Mouse (Mus musculus): ENCODE measurements around the gene Pla2r1. TPM values are rescaled to one million over a fixed set of nuclear protein-coding genes. Genes with fewer than 3 reads are reported as not detected.

Pla2r1 gene
- polyA plus RNA-seq, 2 experiments: 1.0 to 1.1 TPM

- no peak for ATAC-seq (ENCODE audit: low FRiP score, low read depth)
- no peak overlapping the region for H3K4me2 ChIP-seq (replicated peaks; ENCODE audit: low read depth, low read length, severe bottlenecking)
- H3K9me3 ChIP-seq (ENCODE audit: control insufficient read depth, low read length): no peaks in the 10 kb centered on the region
- H3K27ac ChIP-seq (replicated peaks; ENCODE audit: low read depth, low read length): no peak overlapping the region
- DNase-seq (ENCODE audit: low spot score): no peak
- no peak for TF ChIP-seq POLR2A (IDR thresholded peaks at IDR 0.05; ENCODE audit: borderline replicate concordance, extremely low read depth, insufficient read depth, insufficient read length)
- no peak overlapping the region for H3K9ac ChIP-seq (ENCODE audit: low read depth, low read length, severe bottlenecking)
- H3K4me1 ChIP-seq (ENCODE audit: control insufficient read depth, insufficient read depth, low read length): no peaks in the 10 kb centered on the region
- WGBS: 86% methylated on average over 2 of the region's 2 CpGs
- no peak overlapping the region for H3K4me3 ChIP-seq (replicated peaks; ENCODE audit: low read length)
- H3K27me3 ChIP-seq (ENCODE audit: control insufficient read depth, insufficient read depth, low read length): no peaks in the 10 kb centered on the region
- H3K36me3 ChIP-seq (ENCODE audit: control insufficient read depth, insufficient read depth, low read length): no peaks in the 10 kb centered on the region
Observed at GRCm38 (mm10) chr2:60407387-60407786, 145.7 kb downstream of the Pla2r1 start.

DNA sequence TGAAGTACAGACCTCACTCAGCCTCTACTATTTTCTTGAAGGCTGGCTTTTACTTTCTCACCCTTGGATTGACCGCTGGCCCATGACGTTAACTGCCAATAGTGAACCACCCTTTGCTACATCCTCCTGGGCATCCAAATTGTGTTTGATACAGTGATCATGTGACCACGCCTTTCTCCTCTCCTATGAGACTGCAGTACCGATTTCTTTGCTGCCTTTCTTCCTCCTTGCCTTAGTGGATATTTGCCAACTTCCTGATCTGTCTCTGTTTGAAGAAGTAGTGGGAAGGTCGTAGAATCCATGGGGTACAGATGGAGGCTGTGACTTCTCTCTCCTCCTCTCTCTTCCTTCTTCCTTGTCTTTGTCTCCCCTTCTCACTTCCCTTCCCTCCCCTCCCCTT, 147.7 kb downstream of the Pla2r1 start:
- 92% methylated on average over 5 of the region's 5 CpGs for WGBS

DNA sequence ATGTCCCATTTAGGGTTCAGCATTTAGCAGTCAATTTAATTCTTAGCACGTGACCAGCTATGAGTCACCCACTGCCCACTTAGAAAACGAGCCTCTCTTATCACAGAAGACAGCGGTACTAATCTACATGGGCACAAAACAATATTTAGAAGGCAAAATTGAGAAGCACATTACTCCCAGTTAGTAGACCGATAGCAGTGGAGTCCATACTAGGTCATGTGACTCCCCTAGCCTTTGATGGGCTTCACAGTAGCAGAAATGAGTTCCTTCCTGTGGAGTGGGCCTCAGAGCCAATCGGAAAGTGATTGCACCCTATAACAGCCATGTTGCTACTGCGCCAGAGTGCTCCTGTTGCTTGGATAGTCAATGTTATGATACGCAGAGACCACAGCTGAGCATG, 148.3 kb downstream of the Pla2r1 start:
- ATAC-seq (ENCODE audit: low FRiP score, low read depth): no peak
- no peaks in the 10 kb centered on the region for H3K4me1 ChIP-seq (ENCODE audit: control insufficient read depth, insufficient read depth, low read length)
- H3K27me3 ChIP-seq (ENCODE audit: control insufficient read depth, insufficient read depth, low read length): no peaks in the 10 kb centered on the region
- no peak overlapping the region for H3K4me2 ChIP-seq (replicated peaks; ENCODE audit: low read depth, low read length, severe bottlenecking)
- no peak for DNase-seq (ENCODE audit: low spot score)
- WGBS: 90% methylated on average over 7 of the region's 7 CpGs
- no peaks in the 10 kb centered on the region for H3K36me3 ChIP-seq (ENCODE audit: control insufficient read depth, insufficient read depth, low read length)
- no peak overlapping the region for H3K4me3 ChIP-seq (replicated peaks; ENCODE audit: low read length)
- H3K9me3 ChIP-seq (ENCODE audit: control insufficient read depth, low read length): no peaks in the 10 kb centered on the region
- no peak for TF ChIP-seq POLR2A (IDR thresholded peaks at IDR 0.05; ENCODE audit: borderline replicate concordance, extremely low read depth, insufficient read depth, insufficient read length)
- no peak overlapping the region for H3K9ac ChIP-seq (ENCODE audit: low read depth, low read length, severe bottlenecking)
- H3K27ac ChIP-seq (replicated peaks; ENCODE audit: low read depth, low read length): no peak overlapping the region

More for the DNA sequence above, 147.7 kb downstream of the Pla2r1 start:
- ATAC-seq (ENCODE audit: low FRiP score, low read depth) (no peak), DNase-seq (ENCODE audit: low spot score) (no peak)
- no peaks in the 10 kb centered on the region for H3K9me3 ChIP-seq (ENCODE audit: control insufficient read depth, low read length)
- H3K4me1 ChIP-seq (ENCODE audit: control insufficient read depth, insufficient read depth, low read length): no peaks in the 10 kb centered on the region
- no peak for TF ChIP-seq POLR2A (IDR thresholded peaks at IDR 0.05; ENCODE audit: borderline replicate concordance, extremely low read depth, insufficient read depth, insufficient read length)
- no peak overlapping the region for H3K27ac ChIP-seq (replicated peaks; ENCODE audit: low read depth, low read length)
- no peak overlapping the region for H3K4me3 ChIP-seq (replicated peaks; ENCODE audit: low read length)
- no peaks in the 10 kb centered on the region for H3K36me3 ChIP-seq (ENCODE audit: control insufficient read depth, insufficient read depth, low read length)
- H3K4me2 ChIP-seq (replicated peaks; ENCODE audit: low read depth, low read length, severe bottlenecking): no peak overlapping the region
- no peak overlapping the region for H3K9ac ChIP-seq (ENCODE audit: low read depth, low read length, severe bottlenecking)
- no peaks in the 10 kb centered on the region for H3K27me3 ChIP-seq (ENCODE audit: control insufficient read depth, insufficient read depth, low read length)

GRCm38 (mm10) chr2:60401694-60402093, 151.4 kb downstream of the Pla2r1 start:
- Histone ChIP-seq H3K27me3 (ENCODE audit: control insufficient read depth, insufficient read depth, low read length) (no peaks in the 10 kb centered on the region), H3K36me3 (ENCODE audit: control insufficient read depth, insufficient read depth, low read length) (no peaks in the 10 kb centered on the region), H3K27ac (replicated peaks; ENCODE audit: low read depth, low read length) (no peak overlapping the region), H3K9me3 (ENCODE audit: control insufficient read depth, low read length) (no peaks in the 10 kb centered on the region), H3K4me1 (ENCODE audit: control insufficient read depth, insufficient read depth, low read length) (no peaks in the 10 kb centered on the region), H3K4me2 (replicated peaks; ENCODE audit: low read depth, low read length, severe bottlenecking) (no peak overlapping the region), H3K4me3 (replicated peaks; ENCODE audit: low read length) (no peak overlapping the region), H3K9ac (ENCODE audit: low read depth, low read length, severe bottlenecking) (no peak overlapping the region)
- DNase-seq (ENCODE audit: low spot score) (no peak), ATAC-seq (ENCODE audit: low FRiP score, low read depth) (no peak)
- 72% methylated on average over 5 of the region's 5 CpGs for WGBS
- no peak for TF ChIP-seq POLR2A (IDR thresholded peaks at IDR 0.05; ENCODE audit: borderline replicate concordance, extremely low read depth, insufficient read depth, insufficient read length)

- 78% methylated on average over 6 of the region's 6 CpGs for WGBS
- Histone ChIP-seq H3K4me3 (replicated peaks; ENCODE audit: low read length) (no peak overlapping the region), H3K4me1 (ENCODE audit: control insufficient read depth, insufficient read depth, low read length) (no peaks in the 10 kb centered on the region), H3K4me2 (replicated peaks; ENCODE audit: low read depth, low read length, severe bottlenecking) (no peak overlapping the region), H3K36me3 (ENCODE audit: control insufficient read depth, insufficient read depth, low read length) (no peaks in the 10 kb centered on the region), H3K27me3 (ENCODE audit: control insufficient read depth, insufficient read depth, low read length) (no peaks in the 10 kb centered on the region), H3K9ac (ENCODE audit: low read depth, low read length, severe bottlenecking) (no peak overlapping the region), H3K9me3 (ENCODE audit: control insufficient read depth, low read length) (no peaks in the 10 kb centered on the region), H3K27ac (replicated peaks; ENCODE audit: low read depth, low read length) (no peak overlapping the region)
- no peak for TF ChIP-seq POLR2A (IDR thresholded peaks at IDR 0.05; ENCODE audit: borderline replicate concordance, extremely low read depth, insufficient read depth, insufficient read length)
- no peak for ATAC-seq (ENCODE audit: low FRiP score, low read depth)
- no peak for DNase-seq (ENCODE audit: low spot score)
Observed at GRCm38 (mm10) chr2:60393786-60394185, 159.3 kb downstream of the Pla2r1 start.

- no peaks in the 10 kb centered on the region for H3K9me3 ChIP-seq (ENCODE audit: control insufficient read depth, low read length)
- H3K36me3 ChIP-seq (ENCODE audit: control insufficient read depth, insufficient read depth, low read length): no peaks in the 10 kb centered on the region
- no peak overlapping the region for H3K4me3 ChIP-seq (replicated peaks; ENCODE audit: low read length)
- 80% methylated on average over 4 of the region's 4 CpGs for WGBS
- no peaks in the 10 kb centered on the region for H3K27me3 ChIP-seq (ENCODE audit: control insufficient read depth, insufficient read depth, low read length)
- no peak overlapping the region for H3K4me2 ChIP-seq (replicated peaks; ENCODE audit: low read depth, low read length, severe bottlenecking)
- no peaks in the 10 kb centered on the region for H3K4me1 ChIP-seq (ENCODE audit: control insufficient read depth, insufficient read depth, low read length)
- ATAC-seq (ENCODE audit: low FRiP score, low read depth) (no peak), DNase-seq (ENCODE audit: low spot score) (no peak)
- no peak overlapping the region for H3K27ac ChIP-seq (replicated peaks; ENCODE audit: low read depth, low read length)
- no peak for TF ChIP-seq POLR2A (IDR thresholded peaks at IDR 0.05; ENCODE audit: borderline replicate concordance, extremely low read depth, insufficient read depth, insufficient read length)
- H3K9ac ChIP-seq (ENCODE audit: low read depth, low read length, severe bottlenecking): no peak overlapping the region
Observed at GRCm38 (mm10) chr2:60392286-60392685, 160.8 kb downstream of the Pla2r1 start.
